Mouse (Mus musculus) lung, postnatal 10 days (tissue): Measurements from ENCODE around the gene Sri.

Experiments
- DNase-seq: peaks from one replicate; pipeline ENCODE4 v3.0.0; 2021

Gene Sri

DNA sequence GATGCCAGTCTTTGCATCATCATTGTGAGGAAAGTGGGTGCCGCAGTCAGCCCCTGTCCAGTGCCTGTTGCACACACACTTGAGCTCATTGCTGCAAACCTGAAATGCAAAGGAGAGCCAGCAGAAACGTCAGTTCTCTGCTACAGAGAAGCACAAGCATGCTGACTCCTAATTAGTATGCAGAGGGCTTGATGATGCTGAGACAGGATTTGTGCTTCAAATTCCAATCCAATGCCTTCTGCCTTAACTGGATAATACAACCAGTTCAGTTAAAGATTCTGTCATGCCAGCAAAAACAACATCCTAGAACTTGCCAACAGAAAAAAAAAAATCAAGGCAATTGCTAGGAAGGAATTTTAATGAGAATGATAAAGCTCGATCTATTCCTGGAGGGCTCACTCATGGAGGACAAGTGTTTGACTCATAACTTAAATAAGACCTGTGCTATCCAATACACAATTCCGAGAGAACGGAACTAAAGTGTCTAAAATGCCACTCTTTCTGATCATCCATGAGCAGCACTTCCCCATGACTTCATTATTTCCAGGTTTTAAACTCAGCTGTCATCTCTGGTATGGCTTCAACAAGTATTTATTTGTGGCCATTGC lies 70.8 kb downstream of the Sri start:
- DNase-seq = no peak
